Mouse (Mus musculus) retina, adult 2 months (tissue): ENCODE measurements around the gene Slamf8.

Source experiments
- DNase-seq: peaks from one replicate; pipeline ENCODE4 v3.0.0-alpha.2; 2012; ENCODE audit warnings: low read depth, low spot score

Slamf8 gene

GRCm38 (mm10) chr1:172590385-172590784 lies at the start of gene Slamf8:
Gene Slamf8 (minus strand): TSS chr1:172590568.
- no peak for DNase-seq

- DNase-seq: no peak
These were observed 48.4 kb upstream of the Slamf8 start for GRCm38 (mm10) chr1:172638781-172639180.

- no peak for DNase-seq
These were observed 47.4 kb upstream of the Slamf8 start for GRCm38 (mm10) chr1:172637801-172638200.

GRCm38 (mm10) chr1:172636266-172636665 lies 45.9 kb upstream of the Slamf8 start:
- DNase-seq: no peak

- no peak for DNase-seq
These were observed 44.9 kb upstream of the Slamf8 start for GRCm38 (mm10) chr1:172635258-172635657.

GRCm38 (mm10) chr1:172634136-172634535 lies 43.8 kb upstream of the Slamf8 start:
- no peak for DNase-seq

- DNase-seq: peak; percentile 76
These were observed 42.3 kb upstream of the Slamf8 start, which contains the start of gene Dusp23 for GRCm38 (mm10) chr1:172632451-172633326. Gene Dusp23 (minus strand): TSS chr1:172632962.

GRCm38 (mm10) chr1:172631721-172632120 lies 41.4 kb upstream of the Slamf8 start:
- DNase-seq: no peak

- DNase-seq: no peak
These were observed 39.5 kb upstream of the Slamf8 start for GRCm38 (mm10) chr1:172629831-172630230.

- DNase-seq: no peak
These were observed 35.9 kb upstream of the Slamf8 start for GRCm38 (mm10) chr1:172626306-172626705.

- no peak for DNase-seq
These were observed 33.7 kb upstream of the Slamf8 start for GRCm38 (mm10) chr1:172624081-172624480.

- no peak for DNase-seq
These were observed 33.2 kb upstream of the Slamf8 start for GRCm38 (mm10) chr1:172623599-172623998.

GRCm38 (mm10) chr1:172619235-172619634 lies 28.9 kb upstream of the Slamf8 start:
- no peak for DNase-seq

GRCm38 (mm10) chr1:172618141-172618540 lies 27.8 kb upstream of the Slamf8 start:
- DNase-seq: no peak

GRCm38 (mm10) chr1:172617365-172618076 lies 27.2 kb upstream of the Slamf8 start:
- DNase-seq: no peak

- no peak for DNase-seq
These were observed 26.4 kb upstream of the Slamf8 start for GRCm38 (mm10) chr1:172616537-172617300.

GRCm38 (mm10) chr1:172615412-172615811 lies 25.0 kb upstream of the Slamf8 start:
- DNase-seq: no peak

GRCm38 (mm10) chr1:172614654-172615053 lies 24.3 kb upstream of the Slamf8 start:
- no peak for DNase-seq

- no peak for DNase-seq
These were observed 22.4 kb upstream of the Slamf8 start for GRCm38 (mm10) chr1:172612745-172613144.

- no peak for DNase-seq
These were observed 20.9 kb upstream of the Slamf8 start for GRCm38 (mm10) chr1:172611304-172611703.

GRCm38 (mm10) chr1:172602326-172602725 lies 12.0 kb upstream of the Slamf8 start, which contains the start of gene Fcrl6:
Gene Fcrl6 (minus strand): TSS chr1:172602551.
- DNase-seq: no peak

GRCm38 (mm10) chr1:172594495-172594894 lies 4.1 kb upstream of the Slamf8 start:
- no peak for DNase-seq
